Comparison of ENCODE assay signal across 38 mouse cellular contexts in the genomic region with DNA sequence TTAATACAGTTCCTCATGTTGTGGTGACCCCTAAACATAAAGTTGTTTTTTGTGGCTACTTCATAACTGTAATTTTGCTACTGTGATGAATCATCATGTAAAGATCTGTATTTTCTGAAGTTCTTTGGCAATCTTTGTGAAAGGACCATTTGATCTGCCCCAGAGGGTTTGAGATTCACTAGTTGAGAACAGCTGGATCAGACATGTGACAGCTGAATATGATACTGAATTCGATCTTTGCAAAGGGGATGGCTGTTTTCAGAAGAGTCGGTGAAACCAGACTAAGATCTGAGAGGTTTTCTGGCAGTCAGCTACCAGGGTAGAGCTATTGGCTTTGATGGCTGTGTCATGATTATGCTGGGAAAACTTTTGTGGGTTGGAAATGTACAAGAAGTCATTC. TPM values are rescaled to one million over a fixed set of nuclear protein-coding genes. Genes with fewer than 3 reads are reported as not detected.
"Had no signal": no experiment of that assay in that cellular context is flagged by ENCODE, and none has a peak within 500 bp of the region (broad histone marks: within the 10 kb centered on the region; RNA-seq: fewer than 3 reads in every experiment).

No protein-coding gene starts in this region.

- H3K4me3 ChIP-seq: heart, adult 2 months; heart, embryonic 12.5 days; hindbrain, embryonic 13.5 days; intestine, embryonic 15.5 days; layer of hippocampus, adult 2 months; left cerebral cortex, adult 2 months; limb, embryonic 10.5 days; limb, embryonic 12.5 days; liver, embryonic 13.5 days; liver, embryonic 15.5 days had no signal

- H3K9ac ChIP-seq: heart, embryonic 12.5 days; hindbrain, embryonic 13.5 days; intestine, embryonic 15.5 days; limb, embryonic 12.5 days; liver, embryonic 13.5 days; liver, embryonic 15.5 days had no signal

- H3K4me2 ChIP-seq: heart, embryonic 12.5 days; hindbrain, embryonic 13.5 days; intestine, embryonic 15.5 days; limb, embryonic 12.5 days; liver, embryonic 11.5 days; liver, embryonic 13.5 days; liver, embryonic 15.5 days had no signal

- H3K9me3 ChIP-seq: heart, embryonic 12.5 days; hindbrain, embryonic 13.5 days; intestine, embryonic 15.5 days; limb, embryonic 10.5 days; limb, embryonic 12.5 days; liver, embryonic 13.5 days; liver, embryonic 15.5 days had no signal

- H3K4me1 ChIP-seq: heart, embryonic 12.5 days; hindbrain, embryonic 13.5 days; intestine, embryonic 15.5 days; limb, embryonic 10.5 days; limb, embryonic 12.5 days; liver, embryonic 13.5 days; liver, embryonic 15.5 days had no signal

- H3K27ac ChIP-seq: heart, adult 2 months; hindbrain, embryonic 13.5 days; intestine, embryonic 15.5 days; layer of hippocampus, adult 2 months; left cerebral cortex, adult 2 months; limb, embryonic 10.5 days; limb, embryonic 12.5 days; liver, embryonic 13.5 days; liver, embryonic 15.5 days had no signal

- DNase-seq: gastrocnemius, postnatal 14 days; gastrocnemius, postnatal 36 days; heart, adult 11 months; heart, adult 2 months; heart, postnatal 10 days; kidney, adult 18-20 months; kidney, adult 8-10 months; kidney, postnatal 10 days; kidney, postnatal 25 days; kidney, postnatal 4 days; liver; liver, embryonic 13.5 days had no signal

- H3K27me3 ChIP-seq: heart, embryonic 12.5 days; hindbrain, embryonic 13.5 days; intestine, embryonic 15.5 days; limb, embryonic 12.5 days; liver, embryonic 13.5 days; liver, embryonic 15.5 days had no signal

- ATAC-seq: hindbrain, embryonic 16.5 days; inflammation-experienced regulatory T-cells, adult 6 months; intestine, embryonic 15.5 days; intestine, postnatal 0 days had no signal

- H3K36me3 ChIP-seq: heart, embryonic 12.5 days; hindbrain, embryonic 13.5 days; intestine, embryonic 15.5 days; limb, embryonic 10.5 days; limb, embryonic 12.5 days; liver, embryonic 13.5 days; liver, embryonic 15.5 days had no signal

RNA-seq across cellular contexts. Expression of a gene that starts 10.9 kb away (rescaled TPM):
- total RNA-seq: gastrocnemius, adult 18-20 months; gastrocnemius, adult 8-10 months; gastrocnemius, postnatal 14 days; gastrocnemius, postnatal 36 days; heart, adult 2 months; heart, postnatal 10 days; heart, postnatal 25 days; layer of hippocampus, adult 2 months; layer of hippocampus, postnatal 10 days; layer of hippocampus, postnatal 25 days; left cerebral cortex, adult 2 months; left cerebral cortex, postnatal 14 days; left cerebral cortex, postnatal 36 days had no signal
- polyA plus RNA-seq: gonadal fat pad, adult 2 months; heart, adult 2 months; heart, embryonic 12.5 days; heart, embryonic 14.5 days; heart, embryonic 16.5 days; hindbrain, embryonic 11.5 days; hindbrain, embryonic 13.5 days; hindbrain, embryonic 16.5 days; intestine, embryonic 15.5 days; intestine, postnatal 0 days; kidney, embryonic 14.5 days; kidney, embryonic 16.5 days; limb, embryonic 10.5 days; limb, embryonic 12.5 days; limb, embryonic 14.5 days; liver, embryonic 11.5 days; liver, embryonic 13.5 days; liver, embryonic 15.5 days had no signal
